ENCODE assay signal across 10 mouse cellular contexts in genomic region chr12:86775561-86776280, GRCm38 (mm10). TPM values are rescaled to one million over a fixed set of nuclear protein-coding genes. Genes with fewer than 3 reads are reported as not detected.
DNase-seq lines count a peak whose midpoint lies in the region; ATAC-seq and TF ChIP-seq lines count a peak whose summit lies in the region.
"Had no signal": no experiment of that assay in that cellular context is flagged by ENCODE, and none has a peak within 500 bp of the region (broad histone marks: within the 10 kb centered on the region; RNA-seq: fewer than 3 reads in every experiment).

No protein-coding gene starts in this region.

- no peaks in the 10 kb centered on the region for H3K9me3 ChIP-seq in forebrain, embryonic 11.5 days (ENCODE audit: control insufficient read depth, low read length)
- no peaks in the 10 kb centered on the region for H3K9me3 ChIP-seq in forebrain, embryonic 14.5 days (replicated peaks; ENCODE audit: control insufficient read depth, low read length)
- H3K9me3 ChIP-seq in heart, embryonic 16.5 days (replicated peaks; ENCODE audit: control insufficient read depth, low read length), result no peaks in the 10 kb centered on the region

- 87% methylated on average over 7 of the region's 7 CpGs for WGBS in forebrain, embryonic 11.5 days
- 81% methylated on average over 7 of the region's 7 CpGs for WGBS in forebrain, embryonic 14.5 days
- 33% methylated on average over 7 of the region's 7 CpGs for WGBS in heart, embryonic 16.5 days

- no peaks in the 10 kb centered on the region for H3K36me3 ChIP-seq in forebrain, embryonic 11.5 days (ENCODE audit: control insufficient read depth, insufficient read depth, low read length)
- no peaks in the 10 kb centered on the region for H3K36me3 ChIP-seq in forebrain, embryonic 14.5 days (ENCODE audit: control insufficient read depth, insufficient read depth, low read length)
- H3K36me3 ChIP-seq in heart, embryonic 16.5 days (ENCODE audit: control insufficient read depth, insufficient read depth), result no peaks in the 10 kb centered on the region

- TF ChIP-seq POLR2A in cortical plate, adult 2 months (IDR thresholded peaks at IDR 0.05; ENCODE audit: extremely low read depth, insufficient read depth, low read length), result no peak

- no peak for ATAC-seq in forebrain, embryonic 11.5 days (replicated peaks; ENCODE audit: low FRiP score)
- no peak for ATAC-seq in forebrain, embryonic 14.5 days
- ATAC-seq in heart, embryonic 16.5 days (replicated peaks; ENCODE audit: extremely low read depth, insufficient read depth, low FRiP score), result peak; percentile 72
- no peak for ATAC-seq in inflammation-experienced regulatory T-cells, adult 6 months

- no peak for TF ChIP-seq CTCF in cortical plate, adult 2 months (IDR thresholded peaks at IDR 0.05; ENCODE audit: extremely low read depth, insufficient read depth, low read length)

- H3K27ac ChIP-seq in forebrain, embryonic 11.5 days (ENCODE audit: low read depth, low read length), result no peak overlapping the region
- no peak overlapping the region for H3K27ac ChIP-seq in forebrain, embryonic 14.5 days (ENCODE audit: low read depth, low read length)
- H3K27ac ChIP-seq in cortical plate, adult 2 months (ENCODE audit: insufficient read depth, low read length), result peak overlapping the region; percentile 26; the same call in 1 of the 2 replicates
- H3K27ac ChIP-seq in heart, embryonic 16.5 days (ENCODE audit: low read length), result peak overlapping the region; percentile 87

- DNase-seq in forebrain, embryonic 11.5 days (ENCODE audit: low spot score), result no peak
- no peak for DNase-seq in forebrain, embryonic 14.5 days (ENCODE audit: low spot score)
- DNase-seq in lung, postnatal 10 days, result peak; percentile 77
- no peak for DNase-seq in frontal cortex, postnatal 25 days (ENCODE audit: low spot score in 2 of 2)
- no peak for DNase-seq in left cerebral cortex, adult 11 months (ENCODE audit: low spot score)

- no peak overlapping the region for H3K9ac ChIP-seq in forebrain, embryonic 11.5 days (ENCODE audit: low read length)
- no peak overlapping the region for H3K9ac ChIP-seq in forebrain, embryonic 14.5 days (ENCODE audit: low read length)
- peak overlapping the region; percentile 7 for H3K9ac ChIP-seq in heart, embryonic 16.5 days (ENCODE audit: low read length)

- H3K4me2 ChIP-seq in forebrain, embryonic 11.5 days (ENCODE audit: low read depth, low read length, severe bottlenecking), result 0 out of 2 replicates have a peak overlapping the region, but pooled peaks have one; percentile 8
- H3K4me2 ChIP-seq in forebrain, embryonic 14.5 days (ENCODE audit: low read length), result no peak overlapping the region
- H3K4me2 ChIP-seq in heart, embryonic 16.5 days (ENCODE audit: low read depth, low read length), result no peak overlapping the region

- no peak overlapping the region for H3K4me3 ChIP-seq in forebrain, embryonic 11.5 days (ENCODE audit: low read depth, low read length)
- no peak overlapping the region for H3K4me3 ChIP-seq in forebrain, embryonic 14.5 days (ENCODE audit: low read depth, low read length)
- no peak overlapping the region for H3K4me3 ChIP-seq in cortical plate, adult 2 months (ENCODE audit: insufficient read depth, low read length)
- H3K4me3 ChIP-seq in heart, embryonic 16.5 days (ENCODE audit: low read length), result no peak overlapping the region
- H3K4me3 ChIP-seq: erythroblast, embryonic 14.5 days; myocyte had no signal

- H3K27me3 ChIP-seq in forebrain, embryonic 11.5 days (ENCODE audit: control insufficient read depth, insufficient read depth, low read length), result no peaks in the 10 kb centered on the region
- H3K27me3 ChIP-seq in forebrain, embryonic 14.5 days (replicated peaks; ENCODE audit: control insufficient read depth, insufficient read depth, low read length), result no peaks in the 10 kb centered on the region
- H3K27me3 ChIP-seq in heart, embryonic 16.5 days (ENCODE audit: control insufficient read depth, insufficient read depth, low read length), result no peaks in the 10 kb centered on the region

- H3K4me1 ChIP-seq in forebrain, embryonic 11.5 days (replicated peaks; ENCODE audit: control insufficient read depth, insufficient read depth, low read length), result peaks cover 11% of the 10 kb centered on the region
- peaks cover 8% of the 10 kb centered on the region; the same call in 1 of the 2 replicates for H3K4me1 ChIP-seq in forebrain, embryonic 14.5 days (ENCODE audit: control insufficient read depth, insufficient read depth, low read length)
- H3K4me1 ChIP-seq in cortical plate, adult 2 months (ENCODE audit: control insufficient read depth, insufficient read depth, low read length), result no peaks in the 10 kb centered on the region
- peaks cover 27% of the 10 kb centered on the region for H3K4me1 ChIP-seq in heart, embryonic 16.5 days (ENCODE audit: control insufficient read depth, insufficient read depth, low read length)

RNA-seq across cellular contexts. Expression of gene Lrrc74a, which starts 41.6 kb away (rescaled TPM):
- polyA plus RNA-seq in forebrain, embryonic 11.5 days (2014; fragmentation: Nextera tagmentation; extraction: Ambion mirVana), result not detected in 2 replicates
- polyA plus RNA-seq in forebrain, embryonic 14.5 days (2014; fragmentation: Nextera tagmentation; extraction: Ambion mirVana), result not detected in 2 replicates
- polyA plus RNA-seq in cortical plate, adult 2 months (2012; rRNA removed), result not detected in 2 replicates
- polyA plus RNA-seq in heart, embryonic 16.5 days (2015; fragmentation: Nextera tagmentation; extraction: Ambion mirVana), result not detected in 2 replicates
- not detected for polyA plus RNA-seq in inflammation-experienced regulatory T-cells, adult 6 months (2017; shearing (Covaris generic))
- polyA plus RNA-seq: erythroblast, embryonic 14.5 days; myocyte had no signal

RNA-seq across cellular contexts. Expression of gene Angel1, which starts 49.5 kb away (rescaled TPM):
- polyA plus RNA-seq in forebrain, embryonic 11.5 days (2014; fragmentation: Nextera tagmentation; extraction: Ambion mirVana), result 14.9 and 15.7 TPM in 2 replicates
- 7.6 and 9.1 TPM in 2 replicates for polyA plus RNA-seq in forebrain, embryonic 14.5 days (2014; fragmentation: Nextera tagmentation; extraction: Ambion mirVana)
- polyA plus RNA-seq in cortical plate, adult 2 months (2012; rRNA removed), result 10.3 and 10.5 TPM in 2 replicates
- 7.9 and 9.4 TPM in 2 replicates for polyA plus RNA-seq in heart, embryonic 16.5 days (2015; fragmentation: Nextera tagmentation; extraction: Ambion mirVana)
- polyA plus RNA-seq in inflammation-experienced regulatory T-cells, adult 6 months (2017; shearing (Covaris generic)), result 1 to 10 TPM; 3.8 to 7.2 (median 7.1) TPM

Comparison
In these comparisons a context has a peak if more than half of its experiments do, and no peak if none do; other contexts are left out.
1. H3K27ac ChIP-seq: peak in cortical plate, adult 2 months (single experiment) and heart, embryonic 16.5 days (single experiment); none in forebrain, embryonic 11.5 days (single experiment) and forebrain, embryonic 14.5 days (single experiment).